Mouse (Mus musculus) liver, embryonic 11.5 days (tissue): Measurements from ENCODE around the gene Dhx58. TPM values are rescaled to one million over a fixed set of nuclear protein-coding genes. Genes with fewer than 3 reads are reported as not detected.

Source experiments
- ATAC-seq: fragments of 200-750 bp; cut with Nextera tagmentation; replicated peaks from 2 replicates; pipeline ENCODE4 v1.8.0; 2017; ENCODE audit warnings: moderate number of reproducible peaks, mild to moderate bottlenecking, moderate TSS enrichment, moderate library complexity; ENCODE audit not compliant: low FRiP score
- DNase-seq: peaks from one replicate; pipeline ENCODE4 v3.0.0-alpha.2; 2017; ENCODE audit warnings: low spot score
- H3K27ac ChIP-seq: fragments of 300-500 bp; sonication (generic); 2 replicates; pipeline ENCODE4 v1.5.1; 2014; ENCODE audit warnings: mild to moderate bottlenecking, low read depth, low read length, control low read depth
- H3K27me3 ChIP-seq: fragments of 300-500 bp; sonication (generic); replicated peaks from 2 replicates; pipeline ENCODE4 v1.6.1; 2014; ENCODE audit warnings: low read length, mixed read lengths; ENCODE audit not compliant: control insufficient read depth, insufficient read depth
- H3K36me3 ChIP-seq: fragments of 300-500 bp; sonication (generic); 2 replicates; pipeline ENCODE4 v1.6.1; 2014; ENCODE audit warnings: mild to moderate bottlenecking, low read length, moderate library complexity, mixed read lengths; ENCODE audit not compliant: control insufficient read depth, insufficient read depth
- H3K4me1 ChIP-seq: fragments of 300-500 bp; sonication (generic); replicated peaks from 2 replicates; pipeline ENCODE4 v1.6.1; 2014; ENCODE audit warnings: low read length, mixed read lengths; ENCODE audit not compliant: control insufficient read depth, insufficient read depth
- H3K4me2 ChIP-seq: fragments of 300-500 bp; sonication (generic); 2 replicates; pipeline ENCODE4 v1.6.1; 2014; ENCODE audit warnings: mild to moderate bottlenecking, control low read depth, moderate library complexity
- H3K4me3 ChIP-seq: fragments of 300-500 bp; sonication (generic); 2 replicates; pipeline ENCODE4 v1.5.1; 2014; ENCODE audit warnings: low read depth, low read length, control low read depth
- H3K9ac ChIP-seq: fragments of 300-500 bp; sonication (generic); 2 replicates; pipeline ENCODE4 v1.6.1; 2014; ENCODE audit warnings: low read depth, low read length, control low read depth
- H3K9me3 ChIP-seq: fragments of 300-500 bp; sonication (generic); 2 replicates; pipeline ENCODE4 v1.6.1; 2016; ENCODE audit warnings: low read length, inconsistent platforms, mixed read lengths; ENCODE audit not compliant: control insufficient read depth
- WGBS: fragments of 180-500 bp; shearing (Covaris S2); extraction: QIAGEN DNeasy Blood & Tissue Kit; methylation state at CpG from one replicate; pipeline ENCODE4 v1.1.7; 2014; 5-methylcytosine and 5-hydroxymethylcytosine counted together
- polyA plus RNA-seq: library from polyadenylated mRNA; unstranded; fragments of >200 nt; fragmentation: Nextera tagmentation; extraction: Ambion mirVana; gene quantifications from 2 replicates; pipeline ENCODE4 v1.2.1, GENCODE M21; 2014

The Dhx58 gene
- polyA plus RNA-seq, 1 experiment from 2014 or later = 3.7 TPM

- H3K4me1 ChIP-seq = no peaks in the 10 kb centered on the region
- no peak for DNase-seq
- H3K4me3 ChIP-seq = no peak overlapping the region
- WGBS = 61% methylated on average over 3 of the region's 3 CpGs
- no peaks in the 10 kb centered on the region for H3K9me3 ChIP-seq
- H3K27me3 ChIP-seq = peaks cover 3% of the 10 kb centered on the region
- no peaks in the 10 kb centered on the region for H3K36me3 ChIP-seq
- no peak overlapping the region for H3K4me2 ChIP-seq
- H3K9ac ChIP-seq = no peak overlapping the region
- no peak overlapping the region for H3K27ac ChIP-seq
- no peak for ATAC-seq
Observed at GRCm38 (mm10) chr11:100685371-100685770, 18.7 kb downstream of the Dhx58 start.

GRCm38 (mm10) chr11:100684084-100684483 is 20.0 kb downstream of the Dhx58 start:
- no peak for ATAC-seq
- Histone ChIP-seq H3K4me3 (no peak overlapping the region), H3K27ac (no peak overlapping the region), H3K9me3 (no peaks in the 10 kb centered on the region), H3K4me2 (no peak overlapping the region), H3K27me3 (peaks cover 3% of the 10 kb centered on the region; the same call in 1 of the 2 replicates), H3K36me3 (no peaks in the 10 kb centered on the region), H3K4me1 (no peaks in the 10 kb centered on the region), H3K9ac (no peak overlapping the region)
- no peak for DNase-seq
- 83% methylated on average over 2 of the region's 2 CpGs for WGBS

DNA sequence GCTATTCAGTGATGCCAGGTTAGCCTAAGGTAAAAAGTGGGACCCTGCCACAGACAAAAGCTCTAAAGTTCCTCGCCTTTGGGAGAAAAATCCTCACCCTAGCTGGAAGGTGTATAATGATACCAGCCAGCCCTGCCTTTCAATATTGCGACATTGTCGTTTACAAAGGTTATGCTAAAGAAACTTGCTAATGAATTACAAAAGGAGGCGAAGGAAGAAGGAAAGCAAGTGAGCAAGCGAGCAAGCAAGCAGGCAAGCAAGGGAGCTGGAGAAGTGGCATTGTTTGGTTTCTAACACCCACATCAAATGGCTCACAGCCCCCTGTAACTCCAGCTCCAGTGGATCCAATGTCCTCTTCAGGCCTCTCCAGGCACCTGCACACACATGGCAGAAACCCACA is 21.5 kb downstream of the Dhx58 start:
- H3K4me2 ChIP-seq = no peak overlapping the region
- no peaks in the 10 kb centered on the region for H3K9me3 ChIP-seq
- peaks cover 3% of the 10 kb centered on the region; the same call in 1 of the 2 replicates for H3K27me3 ChIP-seq
- no peak overlapping the region for H3K27ac ChIP-seq
- ATAC-seq = no peak
- H3K36me3 ChIP-seq = no peaks in the 10 kb centered on the region
- H3K4me3 ChIP-seq = no peak overlapping the region
- 71% methylated on average over 5 of the region's 5 CpGs for WGBS
- no peak overlapping the region for H3K9ac ChIP-seq
- DNase-seq = no peak
- no peaks in the 10 kb centered on the region for H3K4me1 ChIP-seq

GRCm38 (mm10) chr11:100681826-100682225 is 22.2 kb downstream of the Dhx58 start:
- ATAC-seq = no peak
- H3K9ac ChIP-seq = no peak overlapping the region
- H3K27ac ChIP-seq = no peak overlapping the region
- H3K9me3 ChIP-seq = no peaks in the 10 kb centered on the region
- no peaks in the 10 kb centered on the region for H3K36me3 ChIP-seq
- H3K27me3 ChIP-seq = peaks cover 2% of the 10 kb centered on the region; the same call in 1 of the 2 replicates
- DNase-seq = no peak
- WGBS = 77% methylated on average over 5 of the region's 5 CpGs
- H3K4me1 ChIP-seq = no peaks in the 10 kb centered on the region
- no peak overlapping the region for H3K4me2 ChIP-seq
- H3K4me3 ChIP-seq = no peak overlapping the region

DNA sequence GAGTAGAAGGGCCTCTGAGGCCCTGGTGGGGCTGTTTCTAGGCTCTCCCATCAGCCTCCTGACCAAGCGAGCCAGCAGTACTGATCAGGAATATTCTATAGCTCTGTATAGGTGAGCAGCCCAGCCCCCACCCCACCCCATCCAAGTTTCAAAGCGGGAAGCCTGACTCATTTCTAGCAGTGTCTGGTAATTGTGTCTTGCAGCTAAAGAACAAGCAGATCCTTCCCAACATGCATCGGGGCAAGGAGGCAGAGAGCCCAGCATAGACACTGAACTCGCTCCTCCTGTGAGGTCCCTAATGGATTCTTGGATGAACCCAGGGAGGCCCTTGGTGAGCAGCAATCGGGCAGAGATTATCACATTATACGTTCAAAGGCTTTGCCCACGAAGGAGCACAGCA is 26.3 kb downstream of the Dhx58 start:
- WGBS = 49% methylated on average over 7 of the region's 7 CpGs
- Histone ChIP-seq H3K4me3 (no peak overlapping the region), H3K27me3 (peaks cover 26% of the 10 kb centered on the region), H3K9ac (no peak overlapping the region), H3K27ac (no peak overlapping the region), H3K4me1 (no peaks in the 10 kb centered on the region), H3K9me3 (no peaks in the 10 kb centered on the region), H3K4me2 (no peak overlapping the region), H3K36me3 (no peaks in the 10 kb centered on the region)
- DNase-seq (no peak), ATAC-seq (no peak)

GRCm38 (mm10) chr11:100673169-100673568 is 30.9 kb downstream of the Dhx58 start:
- Histone ChIP-seq H3K4me3 (no peak overlapping the region), H3K9me3 (no peaks in the 10 kb centered on the region), H3K4me2 (peak overlapping the region; percentile 38), H3K36me3 (no peaks in the 10 kb centered on the region), H3K9ac (no peak overlapping the region), H3K27me3 (peaks cover 33% of the 10 kb centered on the region), H3K4me1 (no peaks in the 10 kb centered on the region), H3K27ac (no peak overlapping the region)
- no peak for ATAC-seq
- DNase-seq = no peak
- 11% methylated on average over 23 of the region's 23 CpGs for WGBS

DNA sequence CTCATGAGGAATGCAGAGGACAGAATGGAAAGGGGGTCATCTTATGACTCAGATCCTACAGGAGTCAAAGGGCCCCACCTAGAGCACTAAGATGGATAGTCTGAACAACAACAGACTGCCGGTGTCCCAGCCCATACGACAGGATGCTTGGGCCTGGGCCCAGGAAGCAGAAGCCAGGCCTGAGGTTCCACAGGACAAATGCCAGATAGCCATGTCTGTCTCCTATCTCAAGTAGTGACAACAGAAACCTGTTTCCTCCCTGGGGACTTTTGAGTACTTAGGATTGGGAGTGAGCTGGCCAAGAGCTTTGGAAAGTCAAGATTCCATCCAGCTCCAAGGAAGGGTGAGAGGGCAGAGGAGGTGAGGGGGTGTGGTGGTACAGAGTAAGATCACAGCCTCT is 32.1 kb downstream of the Dhx58 start:
- H3K4me2 ChIP-seq = no peak overlapping the region
- H3K36me3 ChIP-seq = no peaks in the 10 kb centered on the region
- no peak overlapping the region for H3K4me3 ChIP-seq
- WGBS = 42% methylated on average over 2 of the region's 2 CpGs
- no peaks in the 10 kb centered on the region for H3K9me3 ChIP-seq
- H3K27me3 ChIP-seq = peaks cover 33% of the 10 kb centered on the region
- H3K27ac ChIP-seq = no peak overlapping the region
- no peak for ATAC-seq
- H3K4me1 ChIP-seq = no peaks in the 10 kb centered on the region
- H3K9ac ChIP-seq = no peak overlapping the region
- no peak for DNase-seq

- DNase-seq (no peak), ATAC-seq (no peak)
- Histone ChIP-seq H3K36me3 (no peaks in the 10 kb centered on the region), H3K27ac (no peak overlapping the region), H3K4me3 (no peak overlapping the region), H3K4me1 (no peaks in the 10 kb centered on the region), H3K9me3 (no peaks in the 10 kb centered on the region), H3K4me2 (no peak overlapping the region), H3K27me3 (peaks cover 33% of the 10 kb centered on the region), H3K9ac (no peak overlapping the region)
- 73% methylated on average over 1 of the region's 1 CpGs for WGBS
Observed at GRCm38 (mm10) chr11:100671049-100671448, 33.0 kb downstream of the Dhx58 start.

GRCm38 (mm10) chr11:100659806-100660205 is 44.3 kb downstream of the Dhx58 start:
- Histone ChIP-seq H3K4me3 (no peak overlapping the region), H3K27me3 (no peaks in the 10 kb centered on the region), H3K9me3 (no peaks in the 10 kb centered on the region), H3K9ac (no peak overlapping the region), H3K4me2 (no peak overlapping the region), H3K4me1 (peaks cover 4% of the 10 kb centered on the region; the same call in 1 of the 2 replicates), H3K36me3 (no peaks in the 10 kb centered on the region), H3K27ac (no peak overlapping the region)
- DNase-seq (no peak), ATAC-seq (no peak)
- 72% methylated on average over 10 of the region's 10 CpGs for WGBS
